Mouse (Mus musculus): ENCODE results near the gene Zfp423. TPM values are rescaled to one million over a fixed set of nuclear protein-coding genes. Genes with fewer than 3 reads are reported as not detected.

Gene Zfp423
- polyA plus RNA-seq, 1 experiment from 2014 or later: 35.0 TPM

GRCm38 (mm10) chr8:87957871-87958450 lies 1.4 kb downstream of the Zfp423 start:
- H3K9ac ChIP-seq (replicated peaks; ENCODE audit: low read depth, low read length): peak overlapping the region; percentile 74
- ATAC-seq (ENCODE audit: low read depth): no peak
- H3K4me2 ChIP-seq (ENCODE audit: low read depth, low read length): peak overlapping the region; percentile 95
- peak overlapping the region; percentile 95 for H3K27ac ChIP-seq (ENCODE audit: low read depth, low read length)
- H3K4me3 ChIP-seq (ENCODE audit: low read depth, low read length): peak overlapping the region; percentile 87
- no peaks in the 10 kb centered on the region for H3K36me3 ChIP-seq (ENCODE audit: control insufficient read depth, insufficient read depth, low read length)
- peaks cover 52% of the 10 kb centered on the region for H3K4me1 ChIP-seq (ENCODE audit: control insufficient read depth, insufficient read depth, low read length)
- H3K9me3 ChIP-seq (ENCODE audit: control insufficient read depth, low read length): no peaks in the 10 kb centered on the region
- WGBS: under 1% methylated on average over 20 of the region's 20 CpGs
- H3K27me3 ChIP-seq (ENCODE audit: control insufficient read depth, insufficient read depth, low read length): no peaks in the 10 kb centered on the region

GRCm38 (mm10) chr8:87956001-87956400 lies 3.4 kb downstream of the Zfp423 start:
- Histone ChIP-seq H3K27ac (ENCODE audit: low read depth, low read length) (no peak overlapping the region), H3K4me1 (ENCODE audit: control insufficient read depth, insufficient read depth, low read length) (peaks cover 37% of the 10 kb centered on the region), H3K36me3 (ENCODE audit: control insufficient read depth, insufficient read depth, low read length) (no peaks in the 10 kb centered on the region), H3K4me3 (ENCODE audit: low read depth, low read length) (no peak overlapping the region), H3K9me3 (ENCODE audit: control insufficient read depth, low read length) (no peaks in the 10 kb centered on the region), H3K27me3 (ENCODE audit: control insufficient read depth, insufficient read depth, low read length) (no peaks in the 10 kb centered on the region), H3K4me2 (ENCODE audit: low read depth, low read length) (no peak overlapping the region), H3K9ac (replicated peaks; ENCODE audit: low read depth, low read length) (no peak overlapping the region)
- ATAC-seq (ENCODE audit: low read depth): no peak
- WGBS: 54% methylated on average over 5 of the region's 5 CpGs

GRCm38 (mm10) chr8:87953473-87953872 lies 5.9 kb downstream of the Zfp423 start:
- H3K4me2 ChIP-seq (ENCODE audit: low read depth, low read length): peak overlapping the region; percentile 7; the same call in 1 of the 2 replicates
- H3K9me3 ChIP-seq (ENCODE audit: control insufficient read depth, low read length): no peaks in the 10 kb centered on the region
- H3K27me3 ChIP-seq (ENCODE audit: control insufficient read depth, insufficient read depth, low read length): no peaks in the 10 kb centered on the region
- 12% methylated on average over 5 of the region's 5 CpGs for WGBS
- H3K9ac ChIP-seq (replicated peaks; ENCODE audit: low read depth, low read length): no peak overlapping the region
- no peak overlapping the region for H3K4me3 ChIP-seq (ENCODE audit: low read depth, low read length)
- H3K27ac ChIP-seq (ENCODE audit: low read depth, low read length): no peak overlapping the region
- no peaks in the 10 kb centered on the region for H3K36me3 ChIP-seq (ENCODE audit: control insufficient read depth, insufficient read depth, low read length)
- no peak for ATAC-seq (ENCODE audit: low read depth)
- peaks cover 37% of the 10 kb centered on the region for H3K4me1 ChIP-seq (ENCODE audit: control insufficient read depth, insufficient read depth, low read length)

GRCm38 (mm10) chr8:87952298-87952697 lies 7.1 kb downstream of the Zfp423 start:
- H3K27ac ChIP-seq (ENCODE audit: low read depth, low read length): no peak overlapping the region
- 74% methylated on average over 6 of the region's 6 CpGs for WGBS
- H3K9me3 ChIP-seq (ENCODE audit: control insufficient read depth, low read length): no peaks in the 10 kb centered on the region
- ATAC-seq (ENCODE audit: low read depth): no peak
- no peaks in the 10 kb centered on the region for H3K27me3 ChIP-seq (ENCODE audit: control insufficient read depth, insufficient read depth, low read length)
- H3K36me3 ChIP-seq (ENCODE audit: control insufficient read depth, insufficient read depth, low read length): no peaks in the 10 kb centered on the region
- H3K4me1 ChIP-seq (ENCODE audit: control insufficient read depth, insufficient read depth, low read length): peaks cover 28% of the 10 kb centered on the region
- no peak overlapping the region for H3K4me3 ChIP-seq (ENCODE audit: low read depth, low read length)
- no peak overlapping the region for H3K4me2 ChIP-seq (ENCODE audit: low read depth, low read length)
- H3K9ac ChIP-seq (replicated peaks; ENCODE audit: low read depth, low read length): no peak overlapping the region

- Histone ChIP-seq H3K4me3 (ENCODE audit: low read depth, low read length) (no peak overlapping the region), H3K27ac (ENCODE audit: low read depth, low read length) (no peak overlapping the region), H3K9ac (replicated peaks; ENCODE audit: low read depth, low read length) (no peak overlapping the region), H3K36me3 (ENCODE audit: control insufficient read depth, insufficient read depth, low read length) (no peaks in the 10 kb centered on the region), H3K4me2 (ENCODE audit: low read depth, low read length) (peak overlapping the region; percentile 80), H3K27me3 (ENCODE audit: control insufficient read depth, insufficient read depth, low read length) (no peaks in the 10 kb centered on the region), H3K9me3 (ENCODE audit: control insufficient read depth, low read length) (no peaks in the 10 kb centered on the region), H3K4me1 (ENCODE audit: control insufficient read depth, insufficient read depth, low read length) (peaks cover 21% of the 10 kb centered on the region)
- 23% methylated on average over 5 of the region's 5 CpGs for WGBS
- 0 out of 2 replicates have a peak, but pooled peaks have one; percentile 2 for ATAC-seq (ENCODE audit: low read depth)
Measured at GRCm38 (mm10) chr8:87944225-87944934, 15.0 kb downstream of the Zfp423 start.

- peak overlapping the region; percentile 80 for H3K4me2 ChIP-seq (ENCODE audit: low read depth, low read length)
- no peaks in the 10 kb centered on the region for H3K9me3 ChIP-seq (ENCODE audit: control insufficient read depth, low read length)
- H3K4me3 ChIP-seq (ENCODE audit: low read depth, low read length): peak overlapping the region; percentile 33
- no peak overlapping the region for H3K27ac ChIP-seq (ENCODE audit: low read depth, low read length)
- H3K4me1 ChIP-seq (ENCODE audit: control insufficient read depth, insufficient read depth, low read length): peaks cover 28% of the 10 kb centered on the region
- peak overlapping the region; percentile 60 for H3K9ac ChIP-seq (replicated peaks; ENCODE audit: low read depth, low read length)
- no peaks in the 10 kb centered on the region for H3K27me3 ChIP-seq (ENCODE audit: control insufficient read depth, insufficient read depth, low read length)
- H3K36me3 ChIP-seq (ENCODE audit: control insufficient read depth, insufficient read depth, low read length): no peaks in the 10 kb centered on the region
- 7% methylated on average over 36 of the region's 42 CpGs for WGBS
- ATAC-seq (ENCODE audit: low read depth): peak; percentile 48
Measured at GRCm38 (mm10) chr8:87943651-87944091, 15.7 kb downstream of the Zfp423 start.

GRCm38 (mm10) chr8:87940646-87941045 lies 18.7 kb downstream of the Zfp423 start:
- H3K4me3 ChIP-seq (ENCODE audit: low read depth, low read length): no peak overlapping the region
- H3K9ac ChIP-seq (replicated peaks; ENCODE audit: low read depth, low read length): no peak overlapping the region
- no peak for ATAC-seq (ENCODE audit: low read depth)
- no peaks in the 10 kb centered on the region for H3K9me3 ChIP-seq (ENCODE audit: control insufficient read depth, low read length)
- H3K4me1 ChIP-seq (ENCODE audit: control insufficient read depth, insufficient read depth, low read length): peaks cover 47% of the 10 kb centered on the region
- no peaks in the 10 kb centered on the region for H3K36me3 ChIP-seq (ENCODE audit: control insufficient read depth, insufficient read depth, low read length)
- H3K27me3 ChIP-seq (ENCODE audit: control insufficient read depth, insufficient read depth, low read length): no peaks in the 10 kb centered on the region
- no peak overlapping the region for H3K27ac ChIP-seq (ENCODE audit: low read depth, low read length)
- H3K4me2 ChIP-seq (ENCODE audit: low read depth, low read length): no peak overlapping the region
- WGBS: 25% methylated on average over 6 of the region's 6 CpGs

GRCm38 (mm10) chr8:87939308-87939936 lies 20.0 kb downstream of the Zfp423 start:
- Histone ChIP-seq H3K9ac (replicated peaks; ENCODE audit: low read depth, low read length) (peak overlapping the region; percentile 39; the same call in 1 of the 2 replicates), H3K4me1 (ENCODE audit: control insufficient read depth, insufficient read depth, low read length) (peaks cover 47% of the 10 kb centered on the region), H3K4me2 (ENCODE audit: low read depth, low read length) (peak overlapping the region; percentile 33; the same call in 1 of the 2 replicates), H3K4me3 (ENCODE audit: low read depth, low read length) (no peak overlapping the region), H3K9me3 (ENCODE audit: control insufficient read depth, low read length) (no peaks in the 10 kb centered on the region), H3K27ac (ENCODE audit: low read depth, low read length) (peak overlapping the region; percentile 65), H3K36me3 (ENCODE audit: control insufficient read depth, insufficient read depth, low read length) (no peaks in the 10 kb centered on the region), H3K27me3 (ENCODE audit: control insufficient read depth, insufficient read depth, low read length) (no peaks in the 10 kb centered on the region)
- no peak for ATAC-seq (ENCODE audit: low read depth)
- 11% methylated on average over 8 of the region's 8 CpGs for WGBS
